Mouse (Mus musculus) right cerebral cortex, postnatal 14 days (tissue): ENCODE measurements around the gene Rap1gap.

ENCODE experiments used
- DNase-seq: peaks from one replicate; pipeline ENCODE4 v3.0.0; 2022

Rap1gap gene

GRCm38 (mm10) chr4:137695900-137696299, 31.4 kb downstream of the Rap1gap start:
- no peak for DNase-seq

- DNase-seq, result no peak
Measured at GRCm38 (mm10) chr4:137697156-137697885, 32.8 kb downstream of the Rap1gap start.

- DNase-seq, result no peak
Measured at GRCm38 (mm10) chr4:137698076-137698985, 33.8 kb downstream of the Rap1gap start.

- DNase-seq, result no peak
Measured at GRCm38 (mm10) chr4:137699264-137700211, 35.0 kb downstream of the Rap1gap start.

GRCm38 (mm10) chr4:137700960-137701359, 36.4 kb downstream of the Rap1gap start:
- no peak for DNase-seq

GRCm38 (mm10) chr4:137703077-137703476, 38.6 kb downstream of the Rap1gap start:
- DNase-seq, result no peak

- no peak for DNase-seq
Measured at GRCm38 (mm10) chr4:137704561-137704960, 40.0 kb downstream of the Rap1gap start.

GRCm38 (mm10) chr4:137705379-137705778, 40.9 kb downstream of the Rap1gap start:
- no peak for DNase-seq

GRCm38 (mm10) chr4:137706510-137706909, 42.0 kb downstream of the Rap1gap start:
- DNase-seq, result no peak

GRCm38 (mm10) chr4:137707216-137707990, 42.9 kb downstream of the Rap1gap start:
- DNase-seq, result peak; percentile 63

GRCm38 (mm10) chr4:137712963-137713362, 48.4 kb downstream of the Rap1gap start:
- DNase-seq, result no peak

- DNase-seq, result no peak
Measured at GRCm38 (mm10) chr4:137714020-137714624, 49.6 kb downstream of the Rap1gap start.

GRCm38 (mm10) chr4:137717005-137717404, 52.5 kb downstream of the Rap1gap start:
- DNase-seq, result no peak

- DNase-seq, result no peak
Measured at GRCm38 (mm10) chr4:137717671-137718070, 53.1 kb downstream of the Rap1gap start.

- no peak for DNase-seq
Measured at GRCm38 (mm10) chr4:137719378-137720077, 55.0 kb downstream of the Rap1gap start.

GRCm38 (mm10) chr4:137721563-137721962, 57.0 kb downstream of the Rap1gap start:
- DNase-seq, result no peak

- DNase-seq, result no peak
Measured at GRCm38 (mm10) chr4:137722230-137722629, 57.7 kb downstream of the Rap1gap start.

GRCm38 (mm10) chr4:137722692-137723427, 58.3 kb downstream of the Rap1gap start:
- peak; percentile 82 for DNase-seq

- DNase-seq, result no peak
Measured at GRCm38 (mm10) chr4:137723527-137723926, 59.0 kb downstream of the Rap1gap start.

- no peak for DNase-seq
Measured at GRCm38 (mm10) chr4:137724212-137724611, 59.7 kb downstream of the Rap1gap start.
